Mouse (Mus musculus): ENCODE results near the gene Cep85l.

GRCm38 (mm10) chr10:53230809-53231208 is 148.9 kb downstream of the Cep85l start:
- TF ChIP-seq CTCF (IDR thresholded peaks at IDR 0.05) = no peak
- TF ChIP-seq EP300 (IDR thresholded peaks at IDR 0.05) = no peak
